Mouse (Mus musculus) heart, adult 8-10 months (tissue): ENCODE measurements around the gene Kdm8. TPM values are rescaled to one million over a fixed set of nuclear protein-coding genes. Genes with fewer than 3 reads are reported as not detected.

Experiments
- DNase-seq: peaks from one replicate; pipeline ENCODE4 v3.0.0; 2022; ENCODE audit warnings: low spot score
- total RNA-seq, 4 experiments: library from RNA; stranded (reverse); gene quantifications; 2 replicates each; pipeline ENCODE4 v1.2.4; 2022

The Kdm8 gene
- total RNA-seq, 4 experiments from 2014 or later: 3.6 to 6.0 (median 4.0) TPM

- DNase-seq: no peak
These were observed 9.2 kb downstream of the Kdm8 start for GRCm38 (mm10) chr7:125453671-125454070.

GRCm38 (mm10) chr7:125462200-125462599 lies 17.7 kb downstream of the Kdm8 start:
- no peak for DNase-seq

- peak; percentile 74 for DNase-seq
These were observed 25.5 kb downstream of the Kdm8 start for GRCm38 (mm10) chr7:125469937-125470336.

GRCm38 (mm10) chr7:125470901-125471300 lies 26.4 kb downstream of the Kdm8 start:
- no peak for DNase-seq

GRCm38 (mm10) chr7:125471991-125472741 lies 27.7 kb downstream of the Kdm8 start:
- DNase-seq: peak; percentile 85

GRCm38 (mm10) chr7:125474535-125474934 lies 30.1 kb downstream of the Kdm8 start:
- no peak for DNase-seq

- no peak for DNase-seq
These were observed 31.2 kb downstream of the Kdm8 start for GRCm38 (mm10) chr7:125475601-125476251.

- DNase-seq: no peak
These were observed 34.0 kb downstream of the Kdm8 start for GRCm38 (mm10) chr7:125478391-125478984.

GRCm38 (mm10) chr7:125480518-125480917 lies 36.0 kb downstream of the Kdm8 start:
- DNase-seq: no peak

GRCm38 (mm10) chr7:125482339-125482738 lies 37.9 kb downstream of the Kdm8 start:
- no peak for DNase-seq

GRCm38 (mm10) chr7:125482886-125483285 lies 38.4 kb downstream of the Kdm8 start:
- no peak for DNase-seq

- no peak for DNase-seq
These were observed 40.3 kb downstream of the Kdm8 start for GRCm38 (mm10) chr7:125484791-125485190.

GRCm38 (mm10) chr7:125486121-125486630 lies 41.7 kb downstream of the Kdm8 start:
- DNase-seq: no peak

GRCm38 (mm10) chr7:125487126-125487525 lies 42.6 kb downstream of the Kdm8 start:
- no peak for DNase-seq

GRCm38 (mm10) chr7:125488706-125489105 lies 44.2 kb downstream of the Kdm8 start:
- no peak for DNase-seq

GRCm38 (mm10) chr7:125489636-125490035 lies 45.2 kb downstream of the Kdm8 start:
- DNase-seq: no peak

- peak; percentile 95 for DNase-seq
These were observed 46.7 kb downstream of the Kdm8 start, which contains the start of gene Nsmce1 for GRCm38 (mm10) chr7:125490947-125491735. Nsmce1 (minus strand) TSS chr7:125491596.

GRCm38 (mm10) chr7:125491760-125492159 lies 47.3 kb downstream of the Kdm8 start:
- no peak for DNase-seq

GRCm38 (mm10) chr7:125492551-125492950 lies 48.1 kb downstream of the Kdm8 start:
- no peak for DNase-seq

- no peak for DNase-seq
These were observed 51.5 kb downstream of the Kdm8 start for GRCm38 (mm10) chr7:125495864-125496440.
